In genomic region chr2:92182981-92183501, GRCm38 (mm10) we compare ENCODE assay signal across 7 mouse cellular contexts.
DNase-seq lines count a peak whose midpoint lies in the region; ATAC-seq lines count a peak whose summit lies in the region.

No protein-coding gene starts in this region.

- H3K4me1 ChIP-seq in embryonic facial prominence, embryonic 10.5 days = peaks cover 35% of the 10 kb centered on the region
- H3K4me1 ChIP-seq in limb, embryonic 10.5 days = peaks cover 33% of the 10 kb centered on the region
- peaks cover 24% of the 10 kb centered on the region for H3K4me1 ChIP-seq in midbrain, embryonic 12.5 days

- peak overlapping the region; percentile 99 for H3K27ac ChIP-seq in embryonic facial prominence, embryonic 10.5 days (replicated peaks)
- peak overlapping the region; percentile 98 for H3K27ac ChIP-seq in limb, embryonic 10.5 days
- peak overlapping the region; percentile 99 for H3K27ac ChIP-seq in midbrain, embryonic 12.5 days (replicated peaks)

- H3K4me3 ChIP-seq in embryonic facial prominence, embryonic 10.5 days = peak overlapping the region; percentile 87
- H3K4me3 ChIP-seq in limb, embryonic 10.5 days = peak overlapping the region; percentile 76
- H3K4me3 ChIP-seq in midbrain, embryonic 12.5 days = peak overlapping the region; percentile 68

- no peaks in the 10 kb centered on the region for H3K27me3 ChIP-seq in embryonic facial prominence, embryonic 10.5 days (replicated peaks; ENCODE audit: low read depth, poor library complexity, severe bottlenecking)
- no peaks in the 10 kb centered on the region for H3K27me3 ChIP-seq in limb, embryonic 10.5 days (ENCODE audit: low read depth, poor library complexity, severe bottlenecking)
- H3K27me3 ChIP-seq in midbrain, embryonic 12.5 days = no peaks in the 10 kb centered on the region

- no peaks in the 10 kb centered on the region for H3K36me3 ChIP-seq in embryonic facial prominence, embryonic 10.5 days (replicated peaks)
- H3K36me3 ChIP-seq in limb, embryonic 10.5 days = no peaks in the 10 kb centered on the region
- H3K36me3 ChIP-seq in midbrain, embryonic 12.5 days = no peaks in the 10 kb centered on the region

- DNase-seq in adrenal gland, postnatal 14 days = peak; percentile 83
- DNase-seq in embryonic facial prominence, embryonic 10.5 days (ENCODE audit: low spot score) = peak; percentile 86
- peak; percentile 99 for DNase-seq in heart, adult 11 months
- DNase-seq in kidney, adult 18-20 months = peak; percentile 84
- peak; percentile 85 for DNase-seq in limb, embryonic 10.5 days (ENCODE audit: low spot score)
- DNase-seq in skeletal muscle tissue, adult 2 months (ENCODE audit: low read depth, low spot score) = peak; percentile 87

- H3K9ac ChIP-seq in midbrain, embryonic 12.5 days (replicated peaks) = peak overlapping the region; percentile 95

- peak overlapping the region; percentile 87 for H3K4me2 ChIP-seq in midbrain, embryonic 12.5 days (replicated peaks)

- WGBS in embryonic facial prominence, embryonic 10.5 days = under 1% methylated on average over 41 of the region's 41 CpGs
- 0% methylated on average over 41 of the region's 41 CpGs for WGBS in limb, embryonic 10.5 days
- under 1% methylated on average over 41 of the region's 41 CpGs for WGBS in midbrain, embryonic 12.5 days

- ATAC-seq in midbrain, embryonic 12.5 days (ENCODE audit: low FRiP score, low read depth) = peak; percentile 64

- H3K9me3 ChIP-seq in embryonic facial prominence, embryonic 10.5 days = no peaks in the 10 kb centered on the region
- H3K9me3 ChIP-seq in limb, embryonic 10.5 days (replicated peaks) = no peaks in the 10 kb centered on the region
- no peaks in the 10 kb centered on the region for H3K9me3 ChIP-seq in midbrain, embryonic 12.5 days

Comparison
In these comparisons a context has a peak if more than half of its experiments do, and no peak if none do; other contexts are left out.
1. Peak in every context shown above with its lines: DNase-seq, ATAC-seq, H3K4me3 ChIP-seq and H3K27ac ChIP-seq.